Mouse (Mus musculus): ENCODE measurements around the gene Olfr491. TPM values are rescaled to one million over a fixed set of nuclear protein-coding genes. Genes with fewer than 3 reads are reported as not detected.

The Olfr491 gene
- not detected for total RNA-seq (2021)
- long read RNA-seq, experiment 1, result 0 reads
- long read RNA-seq, experiment 2, result 0 reads

- no peak within 1 kb of the TSS for H3K4me3 ChIP-seq
- TF ChIP-seq CTCF (conservative IDR thresholded peaks at IDR 0.05), result no peak
- DNase-seq (ENCODE audit: low spot score in 2 of 2), result no peak
- no peak within 1 kb of the TSS for H3K27ac ChIP-seq
Measured at GRCm38 (mm10) chr7:108313151-108313550, at the start of gene Olfr491. TSS of gene Olfr491 (plus strand) at chr7:108313451.

- Histone ChIP-seq H3K27ac (no peak within 1 kb of the TSS), H3K4me3 (no peak within 1 kb of the TSS)
- no peak for DNase-seq (ENCODE audit: low spot score in 2 of 2)
- TF ChIP-seq CTCF (conservative IDR thresholded peaks at IDR 0.05), result no peak
Measured at GRCm38 (mm10) chr7:108288834-108289233, 24.4 kb upstream of the Olfr491 start, which contains the start of gene Olfr490. TSS of gene Olfr490 (minus strand) at chr7:108288934.

DNA sequence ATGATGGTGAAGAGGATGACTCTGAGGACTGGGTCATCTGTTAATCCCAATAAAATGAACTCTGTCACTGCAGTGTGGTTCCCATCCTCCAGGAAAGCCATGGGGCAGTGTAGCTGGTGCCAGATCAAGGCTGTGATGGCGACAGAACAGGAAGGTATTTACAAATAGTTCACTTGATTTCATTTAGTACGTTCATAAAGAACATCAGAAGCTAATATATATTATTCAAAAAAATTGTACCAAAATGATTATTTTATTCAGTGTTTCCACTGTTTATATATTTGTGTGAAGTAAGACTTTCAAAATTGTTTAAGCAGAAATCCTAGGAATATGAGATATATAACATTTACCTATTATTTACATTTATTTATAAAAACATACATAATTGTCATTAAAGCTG lies 10.3 kb downstream of the Olfr491 start, which contains the start of gene Olfr492:
Gene Olfr492 (minus strand): TSS at position 101 of the 400 bp plus-strand sequence.
- no peak for TF ChIP-seq CTCF (conservative IDR thresholded peaks at IDR 0.05)
- Histone ChIP-seq H3K27ac (no peak within 1 kb of the TSS), H3K4me3 (no peak within 1 kb of the TSS)
- DNase-seq (ENCODE audit: low spot score in 2 of 2), result no peak

DNA sequence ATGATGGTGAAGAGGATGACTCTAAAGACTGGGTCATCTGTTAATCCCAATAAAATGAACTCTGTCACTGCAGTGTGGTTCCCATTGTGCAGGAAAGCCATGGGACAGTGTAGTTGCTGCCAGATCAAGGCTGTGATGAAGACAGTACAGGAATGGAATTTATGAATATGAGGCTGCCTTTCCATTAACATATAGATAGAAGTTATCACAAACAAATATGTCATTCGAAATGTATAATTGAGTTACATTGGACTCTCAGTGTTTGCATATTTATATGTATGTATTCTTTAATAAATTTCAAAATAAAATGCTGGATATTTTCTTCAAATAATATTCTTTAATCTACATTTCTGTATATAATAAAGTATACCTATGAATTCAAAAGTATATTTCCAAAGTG lies 33.6 kb downstream of the Olfr491 start, which contains the start of gene Olfr493:
Gene Olfr493 (minus strand): TSS at position 101 of the 400 bp plus-strand sequence.
- no peak within 1 kb of the TSS for H3K27ac ChIP-seq
- no peak for DNase-seq (ENCODE audit: low spot score in 2 of 2)

DNA sequence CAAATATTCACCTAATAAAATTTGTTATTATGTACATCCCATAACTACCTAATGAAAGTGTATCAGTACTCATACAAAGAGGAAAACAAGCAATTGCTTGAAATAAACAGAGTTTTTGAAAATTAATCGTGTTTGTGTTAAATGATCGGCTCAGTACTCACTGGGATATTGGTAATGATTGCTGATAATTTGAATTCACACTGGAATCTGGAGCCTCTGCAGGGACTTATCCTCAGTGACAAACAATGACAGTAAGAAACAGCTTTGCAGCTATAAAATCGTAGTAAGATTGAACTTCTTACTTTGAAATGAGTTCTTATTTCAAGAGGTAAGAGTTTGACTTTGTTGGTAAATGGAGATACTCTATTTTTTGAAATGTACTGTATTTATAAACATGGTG lies 51.8 kb downstream of the Olfr491 start, which contains the start of gene Olfr494:
Gene Olfr494 (plus strand): TSS at position 301 of the 400 bp plus-strand sequence.
- no peak within 1 kb of the TSS for H3K27ac ChIP-seq
- no peak within 1 kb of the TSS for H3K4me3 ChIP-seq
- no peak for DNase-seq (ENCODE audit: low spot score in 2 of 2)
- TF ChIP-seq CTCF (conservative IDR thresholded peaks at IDR 0.05), result no peak

More for the DNA sequence above, 33.6 kb downstream of the Olfr491 start, which contains the start of gene Olfr493:
- TF ChIP-seq CTCF (conservative IDR thresholded peaks at IDR 0.05), result no peak
- no peak within 1 kb of the TSS for H3K4me3 ChIP-seq

Other genes with a start within 250 kb of the Olfr491 start
- not detected for gene Olfr480, start 246.1 kb upstream of the Olfr491 start, total RNA-seq (2021)
- gene Olfr481, start 233.6 kb upstream of the Olfr491 start, total RNA-seq (2021), result not detected
- 1 to 10 TPM; 2.2 TPM for gene Olfr482, start 215.9 kb upstream of the Olfr491 start, total RNA-seq (2021)
- gene Olfr483, start 212.6 kb upstream of the Olfr491 start, total RNA-seq (2021), result not detected
- gene Olfr484, start 186.0 kb upstream of the Olfr491 start, total RNA-seq (2021), result not detected
- gene Olfr485, start 153.6 kb upstream of the Olfr491 start, total RNA-seq (2021), result not detected
- gene Olfr486, start 140.7 kb upstream of the Olfr491 start, total RNA-seq (2021), result not detected
- not detected for gene Olfr487, start 98.8 kb upstream of the Olfr491 start, total RNA-seq (2021)
- gene Olfr488, start 55.1 kb upstream of the Olfr491 start, total RNA-seq (2021), result not detected
- gene Olfr490, start 24.5 kb upstream of the Olfr491 start, total RNA-seq (2021), result not detected
- gene Olfr492, start 10.2 kb downstream of the Olfr491 start, total RNA-seq (2021), result not detected
- gene Olfr493, start 33.5 kb downstream of the Olfr491 start, total RNA-seq (2021), result not detected
- not detected for gene Olfr494, start 51.9 kb downstream of the Olfr491 start, total RNA-seq (2021)
- not detected for gene Olfr495, start 79.7 kb downstream of the Olfr491 start, total RNA-seq (2021)
- gene Olfr497, start 107.0 kb downstream of the Olfr491 start, total RNA-seq (2021), result not detected
- not detected for gene Olfr498, start 151.9 kb downstream of the Olfr491 start, total RNA-seq (2021)
- gene Olfr502, start 211.6 kb downstream of the Olfr491 start, total RNA-seq (2021), result not detected
- not detected for gene Olfr503, start 231.1 kb downstream of the Olfr491 start, total RNA-seq (2021)

All from layer of hippocampus, adult 2 months (tissue).